Mouse (Mus musculus) CD4-positive, CD25-positive, alpha-beta regulatory T cell, adult 4 months (primary cell): ENCODE measurements around the gene Abl2. TPM values are rescaled to one million over a fixed set of nuclear protein-coding genes. Genes with fewer than 3 reads are reported as not detected.
"Not testable (repeated sequence)": the region's sequence is repeated elsewhere in the genome, so short reads cannot be mapped to it uniquely, and the experiment has no call there.

Source experiments
- ATAC-seq: one replicate; pipeline ENCODE4 v1.8.0; 2017
- polyA plus RNA-seq, 2 experiments: library from polyadenylated mRNA; unstranded; fragments of 100-300 nt; shearing (Covaris generic); gene quantifications; one replicate each; pipeline ENCODE4 v1.2.1; 2017

Abl2 gene
- polyA plus RNA-seq, result 1 to 10 TPM; 4.6 to 4.9 TPM

GRCm38 (mm10) chr1:156558024-156558930, at the start of gene Abl2:
Abl2 (plus strand) TSS chr1:156558786.
- ATAC-seq, result peak; percentile 95

DNA sequence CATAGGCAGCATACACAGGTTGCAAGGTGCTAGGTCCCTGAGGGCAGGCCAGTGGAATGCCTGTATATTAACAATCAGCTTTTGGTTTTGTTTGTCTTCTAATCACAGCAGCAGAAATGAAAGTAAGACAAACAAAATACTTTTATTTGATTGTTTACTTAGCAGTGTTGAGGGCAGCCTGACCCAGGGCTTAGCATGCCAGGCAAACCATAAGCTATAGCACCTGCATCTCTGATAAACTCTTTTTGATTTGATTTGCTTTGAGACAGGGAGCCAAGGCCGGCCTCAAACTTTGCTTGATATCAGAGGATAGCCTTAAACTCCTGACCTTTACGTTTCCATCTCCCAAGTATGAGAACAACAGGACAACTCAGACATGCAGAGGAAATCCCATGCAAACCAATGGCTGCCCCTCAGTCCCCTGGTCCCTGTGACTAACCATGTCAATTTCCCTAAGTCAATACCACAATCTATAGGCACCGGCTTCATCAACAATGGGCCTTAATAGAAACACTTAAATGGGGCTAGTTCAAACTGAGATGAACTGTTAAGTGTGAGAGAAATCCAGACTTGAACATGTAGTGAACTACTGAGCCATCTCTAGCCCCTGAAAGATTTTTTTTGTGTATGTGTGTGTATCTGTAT, 38.3 kb upstream of the Abl2 start:
- no peak for ATAC-seq

DNA sequence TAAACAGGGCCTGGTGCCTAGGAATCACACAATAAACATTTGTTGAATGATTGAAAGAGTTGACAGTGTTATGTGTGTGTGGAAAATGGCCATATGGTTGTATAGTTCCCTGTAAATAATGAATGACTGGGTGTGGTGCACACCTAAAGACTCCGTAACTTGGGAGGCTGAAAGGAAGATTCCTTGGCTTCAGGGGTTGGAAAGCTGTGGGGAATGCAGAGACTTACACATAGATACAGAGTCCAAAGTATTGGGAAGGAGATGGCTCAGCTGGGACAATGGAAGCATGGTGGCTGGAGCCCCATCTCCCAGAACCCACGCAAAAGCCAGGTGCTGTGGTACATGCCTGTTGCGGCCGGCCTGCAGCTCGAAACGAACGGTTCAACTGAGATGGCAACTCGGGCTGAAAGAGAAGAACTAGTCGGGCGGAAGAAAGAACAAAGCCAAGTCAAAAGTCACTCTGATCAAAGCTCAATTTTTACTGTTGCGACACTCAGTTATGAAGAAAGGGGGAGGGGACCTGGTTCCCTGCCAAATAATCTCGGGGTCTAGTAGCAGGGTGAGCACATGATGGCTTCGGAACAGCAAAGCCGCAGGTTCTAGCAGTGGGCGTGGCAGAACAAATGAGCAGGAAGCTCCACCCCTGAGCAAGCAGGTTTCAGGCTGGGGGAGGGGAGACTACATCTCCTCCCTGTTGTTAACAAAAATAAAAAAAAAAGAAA, 36.6 kb upstream of the Abl2 start:
- peak; percentile 87 for ATAC-seq

DNA sequence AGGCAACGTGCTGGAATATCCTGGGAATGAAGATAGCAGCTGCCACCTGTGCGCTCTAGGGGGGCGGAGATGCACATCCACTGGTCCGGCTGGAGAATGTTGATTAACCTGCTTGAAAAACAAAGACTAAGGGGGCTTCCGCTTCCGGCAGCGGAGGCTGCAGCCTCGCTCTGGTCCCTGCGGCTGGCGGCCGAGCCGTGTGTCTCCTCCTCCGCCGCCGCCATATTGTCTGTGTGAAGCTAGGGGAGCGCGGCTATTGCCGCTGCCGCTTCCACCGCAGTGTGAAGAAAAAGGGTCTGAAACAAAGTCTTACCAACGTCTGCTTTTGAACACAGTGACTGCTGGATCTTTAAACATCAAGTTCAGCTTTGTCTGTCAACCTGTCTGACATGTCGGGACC, 34.7 kb upstream of the Abl2 start, which contains the start of gene Gm10031:
Gm10031 (plus strand) TSS at position 171 of the 400 bp plus-strand sequence.
- peak; percentile 42 for ATAC-seq

DNA sequence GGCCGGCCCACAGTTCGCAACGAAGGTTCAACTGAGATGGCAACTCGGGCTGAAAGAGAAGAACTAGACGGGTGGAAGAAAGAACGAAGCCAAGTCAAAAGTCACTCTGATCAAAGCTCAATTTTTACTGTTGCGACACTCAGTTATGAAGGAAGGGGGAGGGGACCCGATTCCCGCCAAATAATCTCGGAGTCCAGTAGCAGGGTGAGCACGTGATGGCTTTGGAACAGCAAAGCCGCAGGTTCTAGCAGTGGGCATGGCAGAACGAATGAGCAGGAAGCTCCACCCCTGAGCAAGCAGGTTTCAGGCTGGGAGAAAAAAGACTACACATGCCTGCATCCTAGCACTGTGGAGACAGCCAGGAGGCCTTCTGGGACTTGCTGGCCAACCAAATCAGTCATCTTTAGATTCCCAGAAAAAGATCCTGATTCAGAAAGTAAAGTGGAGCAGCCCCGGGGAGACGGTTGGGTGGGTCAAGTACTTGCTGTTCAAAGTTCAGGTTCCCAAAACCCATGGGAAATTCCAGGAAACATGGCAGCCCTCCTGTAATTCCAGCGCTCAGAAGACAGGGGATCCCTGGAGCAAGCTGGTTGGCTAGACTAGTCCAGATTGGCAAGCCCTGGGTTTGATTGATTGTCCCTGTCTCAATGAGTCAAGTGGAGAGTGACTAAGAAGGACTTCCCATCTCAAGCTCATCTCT, 26.0 kb upstream of the Abl2 start:
- ATAC-seq, result not testable (repeated sequence)

DNA sequence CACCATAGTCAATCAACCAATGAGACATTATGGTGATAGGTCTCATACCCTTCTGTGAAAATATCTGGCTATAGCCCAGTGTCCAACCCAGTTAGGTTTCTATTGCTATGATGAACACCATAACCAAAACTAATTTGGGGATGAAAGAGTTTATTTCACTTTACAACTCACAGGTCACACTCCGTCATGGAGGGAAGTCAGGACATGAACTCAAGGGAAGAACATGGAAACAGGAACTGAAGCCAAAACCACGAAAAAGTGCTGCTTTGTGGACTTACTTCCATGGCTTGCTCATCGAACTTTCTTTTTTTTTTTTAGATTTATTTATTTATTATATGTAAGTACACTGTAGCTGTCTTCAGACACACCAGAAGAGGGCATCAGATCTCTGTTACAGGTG, 25.1 kb upstream of the Abl2 start:
- no peak for ATAC-seq

- no peak for ATAC-seq
These were observed 24.7 kb upstream of the Abl2 start for GRCm38 (mm10) chr1:156533911-156534310.

GRCm38 (mm10) chr1:156537031-156537430, 21.6 kb upstream of the Abl2 start:
- no peak for ATAC-seq

GRCm38 (mm10) chr1:156537701-156538100, 20.9 kb upstream of the Abl2 start:
- ATAC-seq, result no peak

- peak; percentile 71 for ATAC-seq
These were observed 20.2 kb upstream of the Abl2 start for GRCm38 (mm10) chr1:156538382-156538781.

- ATAC-seq, result peak; percentile 56
These were observed 18.6 kb upstream of the Abl2 start for GRCm38 (mm10) chr1:156539787-156540560.

GRCm38 (mm10) chr1:156543999-156544398, 14.6 kb upstream of the Abl2 start:
- no peak for ATAC-seq

- ATAC-seq, result peak; percentile 8
These were observed 509 bp downstream of the Abl2 start for GRCm38 (mm10) chr1:156558950-156559640.

DNA sequence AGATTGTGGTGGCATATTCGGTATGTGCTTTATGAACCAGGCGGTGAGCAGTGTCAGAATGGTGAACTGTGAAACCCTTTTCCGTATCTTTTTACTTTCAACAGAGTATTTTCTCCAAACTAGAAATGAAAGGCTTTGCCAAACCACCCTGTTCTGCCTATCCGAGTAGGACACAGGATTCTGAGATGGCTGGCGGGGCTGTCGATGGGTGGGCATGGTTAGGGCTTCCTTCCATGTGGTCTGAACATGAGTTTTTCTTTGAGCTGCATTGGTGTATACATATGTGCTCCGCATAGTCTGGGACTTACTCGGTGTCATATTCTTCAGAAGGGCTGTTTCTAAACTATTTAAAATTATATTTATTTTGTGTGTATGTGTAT, 1.0 kb downstream of the Abl2 start:
- ATAC-seq, result no peak

DNA sequence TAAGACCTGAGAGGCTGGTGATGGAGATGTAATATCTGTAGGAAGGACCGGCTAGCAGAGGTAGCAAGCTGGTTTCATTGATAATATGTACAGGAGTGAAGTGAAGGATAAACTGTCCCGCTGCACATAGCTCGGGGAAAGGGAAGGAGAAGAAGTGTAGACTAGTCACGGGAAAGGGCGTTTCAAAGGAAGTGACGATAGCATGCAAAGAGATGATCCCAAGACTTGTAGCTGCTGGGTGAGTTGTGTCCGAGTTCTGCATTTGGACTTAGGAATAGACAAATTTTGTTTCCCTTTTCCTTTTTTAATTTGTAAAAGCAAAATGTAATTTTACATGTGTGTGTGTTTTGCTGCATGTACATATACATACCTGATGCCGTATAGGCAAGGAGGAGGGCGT, 1.9 kb downstream of the Abl2 start:
- ATAC-seq, result no peak

GRCm38 (mm10) chr1:156565328-156565727, 6.7 kb downstream of the Abl2 start:
- ATAC-seq, result no peak

DNA sequence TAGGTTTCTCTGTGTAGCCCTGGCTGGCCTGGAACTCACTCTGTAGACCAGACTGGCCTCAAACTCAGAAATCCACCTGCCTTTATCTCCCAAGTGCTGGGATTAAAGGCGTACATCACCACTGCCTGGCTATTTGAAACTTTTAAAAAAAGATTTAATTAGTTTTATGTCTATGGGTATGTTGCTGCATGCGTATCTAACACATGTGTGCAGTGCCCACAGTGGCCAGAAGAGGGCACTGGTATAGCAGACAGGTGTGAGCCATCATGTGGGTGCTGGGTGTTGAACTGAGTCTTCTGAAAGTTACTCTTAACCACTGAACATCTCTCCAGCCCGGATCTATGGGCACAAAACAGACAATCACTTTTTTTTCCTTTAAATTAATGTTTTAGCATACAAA, 7.5 kb downstream of the Abl2 start:
- ATAC-seq, result peak; percentile 49

DNA sequence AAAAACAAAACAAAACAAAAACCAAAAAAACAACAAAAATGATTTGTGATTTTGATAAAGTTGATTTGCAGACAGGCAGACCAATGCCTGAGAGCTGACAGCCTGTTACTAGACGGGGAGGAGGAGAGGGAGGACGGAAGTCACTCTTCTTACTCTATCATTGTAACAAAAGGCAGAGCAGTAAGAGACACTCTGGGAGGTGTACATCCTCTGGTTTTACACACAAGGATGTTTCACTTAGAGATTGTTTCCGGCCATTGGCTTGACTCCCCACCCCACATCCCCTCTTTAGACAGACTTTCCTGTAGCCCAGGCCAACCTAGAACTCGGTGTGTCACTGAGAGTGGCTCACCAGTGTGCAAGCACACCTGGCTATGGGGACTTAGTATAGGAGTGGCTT, 11.0 kb downstream of the Abl2 start:
- peak; percentile 53 for ATAC-seq

- ATAC-seq, result no peak
These were observed 14.4 kb downstream of the Abl2 start for GRCm38 (mm10) chr1:156572952-156573351.

- ATAC-seq, result no peak
These were observed 22.6 kb downstream of the Abl2 start for GRCm38 (mm10) chr1:156581149-156581548.

GRCm38 (mm10) chr1:156584175-156584574, 25.6 kb downstream of the Abl2 start:
- ATAC-seq, result peak; percentile 77
